Mouse (Mus musculus): ENCODE measurements around the gene Casp9.

Casp9 gene

DNA sequence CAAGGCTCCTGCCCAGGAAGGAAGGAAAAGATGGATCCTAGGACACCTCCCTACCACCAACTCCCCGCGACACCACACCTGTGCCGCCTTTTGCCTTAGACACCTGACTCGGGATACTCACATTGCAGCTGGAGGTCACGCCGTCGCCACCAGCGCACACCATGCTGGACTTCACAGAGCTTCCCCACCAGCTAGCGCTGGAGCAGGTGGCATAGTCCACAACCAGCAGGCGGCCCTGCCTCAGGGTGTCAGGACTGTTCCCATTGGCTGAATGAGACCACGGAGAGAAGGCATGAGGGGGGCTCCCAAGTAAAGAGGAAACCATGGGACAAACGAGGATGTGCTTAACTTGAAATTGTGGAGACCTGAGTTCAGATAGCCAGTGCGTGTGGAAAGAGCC, 25.4 kb downstream of the Casp9 start:
- no peak for DNase-seq (ENCODE audit: low spot score)

DNA sequence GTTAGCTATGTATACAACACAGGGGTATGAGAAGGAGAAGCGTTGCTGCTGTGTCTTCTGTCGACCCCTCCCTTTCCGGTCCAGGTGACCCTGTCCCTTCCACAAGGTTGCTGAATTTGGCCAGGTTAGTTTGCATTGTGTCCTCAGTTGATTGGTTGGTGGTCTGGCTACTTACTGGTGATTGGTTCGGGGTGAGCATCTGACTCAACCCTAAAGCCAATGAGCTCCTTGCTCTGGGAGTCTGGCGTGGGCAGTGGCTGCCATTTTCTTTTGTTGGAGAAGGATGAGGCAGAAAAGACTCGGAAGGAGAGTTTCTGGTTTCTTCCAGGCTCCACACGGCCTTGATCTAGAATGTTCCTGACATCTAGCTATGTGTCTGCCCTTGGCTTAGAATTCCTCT, 25.9 kb downstream of the Casp9 start:
- DNase-seq (ENCODE audit: low spot score) = no peak

- no peak for DNase-seq (ENCODE audit: low spot score)
These were observed 27.8 kb downstream of the Casp9 start for GRCm38 (mm10) chr4:141821178-141821577.

DNA sequence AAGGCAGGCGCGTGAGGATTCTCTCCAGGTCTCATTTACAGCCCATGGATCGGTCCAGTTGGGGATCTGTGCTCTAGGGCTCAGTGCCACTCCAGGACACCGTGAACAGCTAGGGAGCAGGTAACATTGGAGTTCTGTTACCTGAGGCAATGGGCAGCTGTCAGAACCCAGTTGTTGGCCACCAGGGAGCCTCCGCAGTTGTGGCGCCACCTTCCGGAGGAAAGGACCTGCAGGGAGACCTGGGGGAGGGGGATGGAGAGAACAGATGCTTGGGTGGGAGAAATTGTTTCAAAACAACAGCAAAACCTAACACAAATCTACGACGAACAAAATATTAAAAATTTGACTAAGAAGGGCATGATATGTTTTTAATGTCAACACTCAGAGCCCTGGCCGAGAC, 28.7 kb downstream of the Casp9 start:
- no peak for DNase-seq (ENCODE audit: low spot score)

DNA sequence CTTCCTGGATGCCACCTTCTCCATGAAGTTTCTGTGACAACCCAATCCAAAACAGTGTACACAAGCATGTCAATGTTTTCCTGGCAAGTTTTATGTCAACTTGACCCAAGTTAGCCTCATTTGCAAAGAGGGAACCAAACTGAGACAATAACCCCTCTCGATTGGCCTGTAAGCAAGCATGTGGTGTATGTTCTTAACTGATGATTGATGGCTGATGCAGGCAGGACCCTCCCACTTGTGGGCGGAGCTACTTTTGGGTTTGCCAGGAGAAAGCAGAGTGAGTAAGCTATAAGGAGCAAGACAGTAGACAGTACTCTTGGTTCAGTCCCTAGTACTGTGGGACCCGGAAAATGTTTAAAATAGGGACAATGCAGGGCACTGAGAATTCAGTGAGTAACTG, 29.6 kb downstream of the Casp9 start:
- no peak for DNase-seq (ENCODE audit: low spot score)

- DNase-seq (ENCODE audit: low spot score) = no peak
These were observed 32.6 kb downstream of the Casp9 start, which contains the start of gene Cela2a for GRCm38 (mm10) chr4:141826060-141826459. TSS of gene Cela2a (minus strand) at chr4:141826160.

GRCm38 (mm10) chr4:141827401-141827800, 34.0 kb downstream of the Casp9 start:
- DNase-seq (ENCODE audit: low spot score) = no peak

GRCm38 (mm10) chr4:141828177-141828576, 34.8 kb downstream of the Casp9 start:
- no peak for DNase-seq (ENCODE audit: low spot score)

DNA sequence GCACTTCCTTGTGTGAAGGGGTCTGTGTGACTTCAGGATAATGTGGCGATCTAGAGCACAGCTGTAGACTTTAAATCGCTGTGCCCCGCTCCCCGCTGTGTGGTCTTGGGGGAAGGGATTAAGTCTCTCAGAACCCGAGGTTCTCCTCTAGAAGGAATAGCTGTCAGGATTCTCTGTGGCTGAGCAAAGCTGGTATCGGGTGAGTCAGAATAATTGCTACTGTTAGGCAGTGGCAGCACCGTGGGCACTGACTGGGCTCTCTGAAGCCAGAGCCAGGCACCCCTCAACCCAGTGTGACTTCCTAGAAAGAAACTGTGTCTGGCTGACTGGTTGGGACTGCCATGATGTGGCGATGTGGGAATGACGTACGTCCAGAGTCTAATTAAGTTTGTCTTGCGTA, 37.0 kb downstream of the Casp9 start:
- no peak for DNase-seq (ENCODE audit: low spot score)

GRCm38 (mm10) chr4:141831361-141831760, 37.9 kb downstream of the Casp9 start:
- no peak for DNase-seq (ENCODE audit: low spot score)

- DNase-seq (ENCODE audit: low spot score) = no peak
These were observed 40.5 kb downstream of the Casp9 start for GRCm38 (mm10) chr4:141833911-141834310.

GRCm38 (mm10) chr4:141834536-141835095, 41.2 kb downstream of the Casp9 start:
- DNase-seq (ENCODE audit: low spot score) = no peak

DNA sequence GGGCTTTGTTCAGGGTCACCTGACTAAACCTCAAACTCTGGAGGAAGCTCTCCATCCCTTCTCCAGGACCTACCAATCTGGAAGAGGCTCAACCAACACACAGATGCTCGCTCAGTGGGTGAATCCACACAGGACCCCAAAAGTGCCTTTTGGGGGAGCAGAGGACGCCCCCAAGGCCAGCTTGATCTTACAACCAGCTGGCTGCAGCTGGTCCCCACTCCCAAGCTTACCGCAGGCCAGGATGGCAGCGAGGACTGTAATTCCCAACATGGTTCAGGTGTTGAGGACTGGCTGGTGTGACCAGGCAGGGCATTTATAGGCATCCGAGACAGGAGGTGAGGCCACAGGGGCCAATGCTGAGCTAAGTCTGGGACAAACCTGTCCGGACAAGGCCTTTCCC, 52.6 kb downstream of the Casp9 start, which contains the start of gene Ctrc:
Gene Ctrc (minus strand): TSS at position 361 of the 400 bp plus-strand sequence.
- no peak for DNase-seq (ENCODE audit: low spot score)

DNA sequence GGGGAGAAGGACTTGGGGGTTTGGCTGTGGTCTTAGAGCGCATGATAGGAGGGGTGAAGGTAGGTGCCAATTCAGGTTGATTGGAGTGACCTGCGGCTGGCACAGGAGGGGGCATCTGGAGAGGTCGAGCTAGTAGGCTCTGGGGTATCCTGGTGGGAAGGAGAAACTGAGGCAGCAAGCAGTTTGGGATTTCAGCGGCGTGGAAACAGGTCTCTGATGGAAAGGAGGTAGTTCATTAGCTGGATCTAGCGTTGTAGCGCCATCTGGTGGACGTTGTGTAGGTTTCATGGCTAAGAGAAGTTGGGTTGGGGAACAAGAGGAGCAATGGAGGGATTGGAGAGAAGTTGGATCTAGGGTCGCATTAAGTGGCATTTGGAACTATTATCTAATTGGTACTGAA, 60.0 kb downstream of the Casp9 start:
- no peak for DNase-seq (ENCODE audit: low spot score)

- DNase-seq (ENCODE audit: low spot score) = peak; percentile 81
These were observed 64.1 kb downstream of the Casp9 start for GRCm38 (mm10) chr4:141857422-141857930.

DNA sequence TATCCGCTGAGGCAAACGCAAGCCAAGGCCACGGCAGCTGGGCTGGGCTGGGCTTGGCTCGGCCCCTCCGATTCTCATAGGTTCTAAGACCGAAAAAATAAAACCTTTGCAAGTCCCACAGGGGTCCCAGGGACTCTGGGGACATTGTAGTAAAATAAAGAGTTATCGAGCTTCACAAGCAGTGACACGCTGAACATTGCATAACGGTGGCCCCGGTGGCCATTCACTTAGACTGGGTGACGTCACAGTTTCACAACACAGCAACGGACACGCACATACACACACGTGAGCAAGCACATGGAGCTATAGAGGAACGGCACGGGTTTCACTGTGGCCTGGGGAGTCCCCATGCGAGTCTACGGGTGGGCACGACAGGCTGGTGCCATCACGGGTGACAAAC, 65.1 kb downstream of the Casp9 start:
- DNase-seq (ENCODE audit: low spot score) = no peak

- no peak for DNase-seq (ENCODE audit: low spot score)
These were observed 65.9 kb downstream of the Casp9 start for GRCm38 (mm10) chr4:141859351-141859750.

DNA sequence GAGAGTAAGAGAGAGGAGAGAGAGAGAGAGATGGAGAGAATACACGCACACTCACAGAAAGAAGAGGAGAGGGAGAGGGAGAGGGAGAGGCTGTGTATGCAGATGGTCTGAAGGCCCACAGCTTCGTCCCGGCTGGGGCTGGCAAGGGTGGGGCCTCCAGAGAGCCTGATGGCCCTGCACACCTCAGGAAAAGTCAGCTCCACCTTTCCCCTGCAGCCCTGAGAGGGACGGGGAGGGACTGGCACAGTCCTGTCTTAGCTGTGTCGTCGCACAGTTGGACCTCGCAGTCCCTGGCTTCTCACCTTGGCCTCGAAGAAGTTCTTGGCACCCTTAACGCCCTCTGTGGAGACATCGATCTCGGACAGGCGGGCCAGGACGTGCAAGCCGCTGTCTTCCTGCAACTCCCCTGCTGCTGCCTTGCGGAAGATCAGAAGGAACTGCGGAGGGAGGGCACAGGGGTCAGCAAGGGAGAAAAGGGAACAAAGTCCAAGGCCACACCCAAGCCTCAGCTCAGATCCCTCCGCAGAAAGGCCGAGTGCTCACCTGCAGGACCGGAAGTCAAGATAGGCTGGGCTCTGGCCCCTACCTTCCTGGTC, 66.9 kb downstream of the Casp9 start:
- no peak for DNase-seq (ENCODE audit: low spot score)

DNA sequence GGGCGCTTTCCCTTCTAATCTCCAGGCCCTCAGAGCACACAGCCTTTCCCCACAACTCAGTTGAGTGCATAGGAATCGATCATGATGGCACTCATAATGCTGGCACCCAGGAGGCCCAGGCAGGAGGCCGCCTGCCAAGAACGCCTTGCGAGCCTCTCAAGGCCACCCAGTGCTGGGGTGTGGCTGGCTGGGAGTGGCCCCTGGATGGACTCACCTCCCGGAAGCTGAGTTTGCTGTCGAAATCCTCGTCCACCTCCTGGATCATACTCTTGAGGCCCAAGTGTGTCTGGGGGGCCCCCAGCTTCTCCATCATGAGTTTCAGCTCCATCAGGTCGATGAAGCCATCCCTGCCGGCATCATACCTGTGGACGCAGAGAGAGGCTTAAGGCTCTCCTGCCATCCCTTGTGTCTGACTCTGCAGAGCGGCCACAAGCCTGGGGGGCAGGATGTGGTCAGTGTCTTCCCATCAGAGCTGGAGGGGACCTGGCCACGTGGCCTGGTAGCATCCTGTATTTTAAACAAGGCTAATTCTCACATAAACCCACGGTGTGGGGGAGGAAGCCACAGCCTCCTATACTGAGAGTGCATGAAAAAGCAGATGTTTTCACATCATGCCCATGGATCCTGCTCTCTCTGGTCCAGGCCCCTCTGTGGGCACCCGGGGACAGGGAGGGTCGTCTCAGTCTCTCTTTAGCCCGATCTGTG, 68.3 kb downstream of the Casp9 start:
- no peak for DNase-seq (ENCODE audit: low spot score)

DNA sequence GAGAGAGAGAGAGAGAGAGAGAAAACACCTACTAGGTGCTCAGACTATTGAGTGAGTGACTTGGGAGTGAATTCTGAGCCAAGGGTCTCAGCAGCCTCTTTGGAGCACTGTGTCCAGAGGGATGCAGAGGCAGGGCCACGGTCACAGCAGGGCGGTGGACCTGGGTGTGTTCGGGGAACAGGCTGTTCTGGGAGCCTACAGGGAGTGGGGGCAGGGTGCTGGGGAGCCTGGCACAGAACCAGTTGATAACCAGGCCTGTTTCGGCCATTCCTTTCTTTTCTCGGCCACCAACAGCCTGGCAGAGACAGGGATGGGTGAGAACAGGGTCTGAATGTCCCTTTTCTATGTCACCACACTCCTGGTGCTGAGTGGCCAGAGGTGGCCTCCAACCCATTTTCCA, 69.5 kb downstream of the Casp9 start:
- no peak for DNase-seq (ENCODE audit: low spot score)

- no peak for DNase-seq (ENCODE audit: low spot score)
These were observed 70.4 kb downstream of the Casp9 start for GRCm38 (mm10) chr4:141863726-141864280.

DNA sequence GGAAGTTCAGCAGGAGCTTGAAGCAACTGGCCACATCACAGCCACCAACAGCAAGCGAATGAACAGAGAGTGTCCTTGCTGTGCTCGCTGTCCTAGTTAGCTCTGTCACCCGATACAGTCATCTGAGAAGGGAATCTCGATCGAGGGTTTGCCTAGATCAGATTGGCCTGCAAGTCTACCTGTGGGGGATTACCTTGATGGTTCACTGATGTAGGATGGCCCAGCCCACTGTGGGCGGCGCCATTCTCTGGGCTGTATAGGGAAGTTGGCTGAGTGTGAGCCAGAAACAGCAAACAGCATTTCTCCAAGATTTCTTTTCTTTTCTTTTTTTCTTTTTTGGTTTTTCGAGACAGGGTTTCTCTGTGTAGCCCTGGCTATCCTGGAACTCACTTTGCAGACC, 71.1 kb downstream of the Casp9 start:
- no peak for DNase-seq (ENCODE audit: low spot score)

GRCm38 (mm10) chr4:141865006-141865405, 71.6 kb downstream of the Casp9 start:
- no peak for DNase-seq (ENCODE audit: low spot score)

Measured in layer of hippocampus, adult 9-10 months (tissue).